Mouse (Mus musculus): ENCODE results near the gene Thoc5.

The Thoc5 gene

DNA sequence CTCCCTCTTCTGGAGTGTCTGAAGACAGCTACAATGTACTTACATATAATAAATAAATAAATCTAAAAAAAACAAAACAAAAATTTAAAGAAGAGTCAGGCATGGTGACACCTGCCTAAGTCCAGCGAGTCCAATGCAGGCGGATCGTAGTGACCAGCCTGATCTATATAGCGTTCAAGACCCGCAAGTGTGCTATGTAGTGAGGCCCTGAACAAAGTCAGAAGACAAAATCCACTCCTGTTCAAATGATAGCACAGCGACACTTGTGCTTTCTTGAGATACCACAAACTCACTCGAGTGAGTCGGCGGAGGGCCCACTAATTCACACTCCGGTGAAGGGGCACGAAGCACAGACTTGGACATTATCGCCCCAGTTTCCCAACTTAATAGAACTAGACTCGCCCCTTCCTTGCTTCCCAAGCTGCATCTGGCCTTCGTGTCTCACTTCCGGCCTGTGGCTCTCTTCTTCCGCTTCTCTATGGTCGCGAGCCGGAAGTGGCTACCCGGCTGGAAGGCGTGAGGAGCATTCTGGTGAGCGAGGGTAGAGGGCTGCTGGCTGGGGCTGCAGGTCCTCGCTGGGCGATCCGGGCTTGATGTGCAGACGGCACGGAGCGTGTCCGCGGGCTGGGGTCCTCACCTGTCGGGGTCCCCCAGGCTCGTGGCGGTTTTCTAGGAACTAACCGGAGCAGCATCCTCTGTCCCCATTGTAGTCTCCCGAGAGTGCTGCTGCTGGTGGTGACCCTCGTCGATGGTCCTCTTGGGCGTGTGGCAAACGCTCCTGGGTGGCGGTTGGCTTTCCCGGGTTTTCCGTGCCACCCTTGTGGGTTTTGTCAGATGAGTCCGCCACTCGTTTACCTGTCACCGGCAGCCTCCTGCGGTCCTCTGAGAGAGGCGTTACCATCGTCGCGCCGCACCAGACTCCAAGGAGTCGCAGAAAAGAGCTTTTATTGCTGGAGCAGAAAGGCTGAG, at the start of gene Thoc5:
Gene Thoc5, plus strand, starts transcription at position 473 of the 969 bp plus-strand sequence.
- DNase-seq (ENCODE audit: low spot score in 2 of 2): peak; percentile 67 to 79

DNA sequence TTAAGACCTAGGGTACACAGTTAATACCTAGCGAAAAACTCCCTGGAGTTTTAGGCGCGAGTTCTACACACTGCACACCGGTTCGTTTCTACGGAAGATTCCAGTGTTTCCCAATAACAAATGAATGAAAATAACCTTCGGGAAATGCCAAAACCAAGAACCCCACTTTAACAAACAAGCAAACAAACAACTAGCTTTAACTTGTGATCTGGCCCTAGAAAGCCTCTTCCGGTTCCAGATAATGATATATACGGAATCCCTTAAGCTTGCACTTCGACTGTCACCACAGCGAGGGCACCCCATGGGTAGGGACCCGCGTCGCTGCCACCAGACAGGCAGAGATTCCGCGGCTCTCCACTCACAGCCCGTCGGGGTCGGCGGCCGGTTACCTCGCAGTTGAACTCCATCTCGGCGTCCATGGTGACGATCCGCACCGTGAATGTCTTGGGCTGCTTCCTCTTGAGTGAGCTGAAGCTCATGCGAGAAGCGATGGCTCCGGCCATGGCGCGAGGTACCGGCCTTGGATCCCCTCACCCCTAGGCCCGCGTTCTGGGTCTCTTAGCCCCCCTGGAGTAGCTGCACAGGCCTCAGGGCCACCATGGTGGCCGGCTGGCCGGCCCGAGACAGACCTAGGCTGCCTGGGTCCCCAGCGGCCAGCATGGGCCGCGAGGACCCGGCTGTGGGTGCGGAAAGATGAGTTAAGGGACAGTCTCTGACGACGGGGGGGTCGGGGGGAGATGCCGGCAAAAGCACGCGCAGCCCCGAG, 46.5 kb upstream of the Thoc5 start:
- peak; percentile 9 to 38 for DNase-seq (ENCODE audit: low spot score in 2 of 2)

DNA sequence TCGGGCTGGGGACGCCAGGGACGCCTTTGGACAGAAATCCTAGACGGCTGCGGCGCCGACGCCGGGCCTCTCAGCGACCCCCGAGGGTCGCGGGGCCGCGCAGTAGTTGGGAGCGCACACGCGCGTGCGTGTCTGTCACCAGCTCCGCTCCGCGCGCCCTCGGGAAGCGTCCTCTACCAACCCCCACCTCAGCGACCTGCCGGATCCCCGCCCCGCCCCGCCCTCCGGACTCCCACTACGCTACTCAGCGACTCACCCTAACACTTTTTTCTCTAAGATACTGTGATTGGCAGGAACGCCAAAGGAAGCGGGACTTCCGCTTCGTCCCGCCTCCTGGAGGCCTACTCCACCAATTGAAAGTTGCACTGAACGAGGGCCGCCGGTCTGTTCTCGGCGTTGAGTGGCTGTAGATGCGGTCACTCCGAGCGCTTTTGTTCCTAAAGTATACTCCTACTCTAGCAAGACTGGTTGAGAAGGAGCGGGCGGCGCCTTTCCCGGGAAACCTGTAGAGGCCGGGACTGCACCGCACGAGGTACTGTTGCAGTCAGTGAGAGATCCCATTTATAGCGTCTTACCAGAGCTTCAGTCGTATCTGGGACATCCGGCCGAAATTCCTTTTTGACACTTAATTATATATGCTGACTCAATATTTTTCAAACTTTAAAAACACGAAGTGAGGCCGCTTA, 45.7 kb upstream of the Thoc5 start, which contains the start of gene Nf2:
Gene Nf2, minus strand, starts transcription at position 279 of the 686 bp plus-strand sequence.
- peak; percentile 98 for DNase-seq (ENCODE audit: low spot score in 2 of 2)

DNA sequence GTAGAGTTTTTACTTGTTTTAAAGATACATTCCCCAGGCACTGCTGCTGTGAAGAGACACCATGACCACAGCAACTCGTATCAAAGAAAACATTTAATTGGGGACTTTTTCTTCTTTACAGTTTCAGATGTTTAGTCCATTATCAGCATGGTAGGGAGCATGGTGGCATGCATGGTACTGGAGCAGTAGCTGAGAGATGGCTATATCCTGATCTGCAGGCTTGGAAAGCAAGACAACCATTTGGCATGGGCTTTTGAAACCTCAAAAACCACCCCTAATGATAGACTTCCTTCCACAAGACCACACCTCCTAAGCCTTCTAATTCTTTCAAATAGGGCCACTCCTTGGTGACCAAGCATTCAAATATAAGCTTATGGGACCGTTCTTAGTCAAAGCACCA, 44.7 kb upstream of the Thoc5 start:
- DNase-seq (ENCODE audit: low spot score in 2 of 2): no peak

DNA sequence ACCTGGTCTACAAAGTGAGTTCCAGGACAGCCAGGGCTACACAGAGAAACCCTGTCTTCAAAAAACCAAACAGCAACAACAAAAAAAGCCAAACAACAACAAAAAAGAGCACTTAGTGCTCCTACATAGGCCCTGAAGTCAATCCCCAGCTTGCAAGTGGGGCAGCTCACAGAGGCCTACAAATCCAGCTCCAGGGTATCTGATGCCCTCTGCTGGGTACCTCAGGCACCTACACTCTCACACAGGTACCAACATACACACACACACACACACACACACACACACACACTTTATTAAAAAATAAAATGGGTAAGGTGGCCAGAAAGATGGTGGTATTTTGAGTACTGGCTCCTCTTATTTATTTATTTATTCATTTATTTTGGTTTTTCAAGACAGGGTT, 42.1 kb upstream of the Thoc5 start:
- DNase-seq (ENCODE audit: low spot score in 2 of 2): no peak

DNA sequence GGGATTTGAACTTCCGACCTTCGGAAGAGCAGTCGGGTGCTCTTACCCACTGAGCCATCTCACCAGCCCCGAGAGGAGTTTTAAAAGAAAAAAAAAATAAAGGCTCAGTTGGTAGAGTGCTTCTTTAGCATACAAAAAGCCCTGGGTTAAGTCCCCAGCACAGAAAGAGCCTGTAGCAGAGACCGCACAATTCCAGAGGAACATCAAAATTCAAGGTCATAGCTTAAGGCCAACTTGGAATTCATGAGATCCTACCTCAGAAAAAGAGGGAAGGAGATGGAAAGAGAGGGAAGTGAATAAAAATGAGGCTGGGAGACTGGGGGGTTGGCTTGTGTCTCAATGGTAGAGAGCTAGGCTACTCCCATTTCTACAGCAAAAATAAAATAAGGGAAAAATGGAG, 40.9 kb upstream of the Thoc5 start:
- no peak for DNase-seq (ENCODE audit: low spot score in 2 of 2)

DNA sequence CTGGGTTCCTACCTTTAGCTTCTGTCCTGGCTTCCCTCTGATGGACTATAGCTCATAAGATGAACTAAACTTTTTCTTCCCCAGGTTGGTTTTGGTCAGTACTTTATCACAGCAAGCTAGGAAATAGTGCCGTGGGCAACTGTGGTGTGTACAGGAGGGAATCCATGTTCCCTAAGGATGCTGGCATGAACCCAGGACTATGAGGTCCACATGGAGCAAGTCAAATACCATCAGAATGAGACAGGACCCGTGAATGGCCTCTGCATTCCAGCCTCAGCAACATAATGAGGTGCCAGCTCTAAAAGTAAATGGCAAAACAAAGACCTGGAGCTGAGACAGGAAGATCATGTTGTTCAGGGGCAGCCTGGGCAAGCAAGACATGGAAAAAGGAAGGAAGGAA, 36.7 kb upstream of the Thoc5 start:
- DNase-seq (ENCODE audit: low spot score in 2 of 2): no peak

DNA sequence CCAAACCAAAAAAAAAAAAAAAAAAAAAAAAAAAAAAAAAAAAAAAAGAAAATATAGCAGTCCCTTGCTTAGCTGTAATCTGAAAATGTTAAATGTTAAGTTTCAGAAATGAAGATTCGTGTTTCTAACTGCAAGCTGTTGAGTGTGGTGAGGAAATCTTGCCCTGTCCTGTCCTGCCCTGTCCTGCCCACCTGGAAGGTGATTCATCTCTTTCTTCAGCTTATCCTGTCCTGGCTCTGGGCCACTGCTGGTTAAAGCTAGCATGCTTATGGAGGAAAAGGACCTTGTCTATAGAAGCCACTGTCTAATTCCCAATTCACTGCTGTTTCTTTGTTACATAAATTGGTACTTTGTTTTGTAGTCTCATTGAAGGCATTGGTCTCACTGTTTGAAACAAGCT, 34.1 kb upstream of the Thoc5 start:
- DNase-seq (ENCODE audit: low spot score in 2 of 2): no peak

DNA sequence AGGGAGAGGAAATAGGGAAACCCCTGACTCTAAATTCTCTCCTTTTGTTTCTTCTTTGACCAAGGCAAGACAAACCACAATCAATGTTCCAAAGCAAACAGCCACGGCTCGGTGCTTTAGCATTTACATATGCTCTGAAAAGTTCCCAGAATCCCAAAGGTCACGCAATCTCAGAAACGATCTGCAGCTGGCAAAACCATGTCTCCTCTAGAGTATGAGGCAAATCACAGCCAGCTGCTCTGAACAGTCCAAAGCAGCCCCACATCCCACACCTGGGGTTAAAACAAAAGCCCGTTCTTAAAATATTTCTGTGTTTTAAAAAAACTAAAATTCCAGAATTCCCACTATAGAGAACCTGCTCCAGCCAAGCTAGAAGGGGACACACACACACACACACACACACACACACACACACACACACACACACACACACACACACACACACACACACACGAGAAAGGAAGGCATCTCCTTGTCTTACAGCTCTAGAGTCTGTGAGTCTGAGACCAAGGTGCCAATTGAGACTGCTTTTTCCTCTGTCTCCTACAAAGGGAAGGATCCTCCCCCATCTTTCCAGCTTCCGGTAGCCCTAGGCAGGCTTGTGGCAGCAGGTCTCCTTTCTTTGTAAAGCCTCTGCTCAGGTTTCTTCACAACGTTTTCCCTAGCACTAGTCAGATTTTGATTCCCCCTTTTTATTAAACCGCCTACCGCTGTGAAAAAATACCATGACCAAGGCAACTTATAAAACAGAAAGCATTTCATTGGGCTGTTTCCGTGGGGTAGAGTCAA, 33.1 kb upstream of the Thoc5 start:
- no peak for DNase-seq (ENCODE audit: low spot score in 2 of 2)

DNA sequence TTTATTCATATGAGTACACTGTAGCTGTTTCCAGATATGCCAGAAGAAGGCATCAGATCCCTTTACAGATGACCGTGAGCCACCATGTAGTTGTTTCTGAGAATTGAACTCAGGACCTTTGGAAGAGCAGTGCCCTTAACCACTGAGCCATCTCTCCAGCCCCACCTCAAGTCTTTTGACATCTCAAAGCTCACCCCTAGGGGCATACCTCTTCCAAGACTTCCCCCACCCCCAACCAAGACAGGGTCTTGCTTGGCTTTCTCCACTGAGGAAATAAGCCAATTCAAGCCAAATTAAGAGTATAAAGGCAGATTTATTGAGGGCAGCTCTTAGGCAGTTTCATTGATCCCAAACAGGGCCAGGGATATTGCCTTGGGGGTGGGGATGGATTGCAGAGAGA, 32.4 kb upstream of the Thoc5 start:
- no peak for DNase-seq (ENCODE audit: low spot score in 2 of 2)

DNA sequence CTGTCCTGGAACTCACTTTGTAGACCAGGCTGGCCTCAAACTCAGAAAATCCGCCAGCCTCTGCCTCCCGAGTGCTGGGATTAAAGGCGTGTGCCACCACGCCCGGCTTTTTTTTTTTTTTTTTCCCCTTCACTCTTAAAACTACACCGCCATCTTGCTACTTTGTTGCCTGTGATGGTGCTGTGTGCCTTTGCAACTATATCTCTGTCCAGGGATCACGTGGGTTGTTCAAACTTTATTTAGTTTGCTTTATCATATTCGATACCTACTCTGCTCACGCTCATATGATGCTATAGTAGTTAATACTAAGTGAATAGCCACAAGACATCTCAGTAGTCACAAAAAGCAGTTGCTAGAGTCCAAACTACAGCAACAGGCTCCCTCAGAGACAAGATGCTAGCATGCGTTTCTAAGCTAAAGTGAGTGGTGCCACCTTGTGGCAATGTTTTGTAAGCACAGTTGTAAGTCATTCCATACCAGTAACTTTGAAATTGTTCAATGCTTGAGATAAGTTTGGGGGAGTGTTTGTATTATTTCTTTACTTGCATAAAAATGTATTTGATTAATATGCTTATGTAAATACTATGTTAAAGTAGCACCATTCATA, 29.4 kb upstream of the Thoc5 start:
- DNase-seq (ENCODE audit: low spot score in 2 of 2): peak in 1 of 2 experiments; percentile 61

DNA sequence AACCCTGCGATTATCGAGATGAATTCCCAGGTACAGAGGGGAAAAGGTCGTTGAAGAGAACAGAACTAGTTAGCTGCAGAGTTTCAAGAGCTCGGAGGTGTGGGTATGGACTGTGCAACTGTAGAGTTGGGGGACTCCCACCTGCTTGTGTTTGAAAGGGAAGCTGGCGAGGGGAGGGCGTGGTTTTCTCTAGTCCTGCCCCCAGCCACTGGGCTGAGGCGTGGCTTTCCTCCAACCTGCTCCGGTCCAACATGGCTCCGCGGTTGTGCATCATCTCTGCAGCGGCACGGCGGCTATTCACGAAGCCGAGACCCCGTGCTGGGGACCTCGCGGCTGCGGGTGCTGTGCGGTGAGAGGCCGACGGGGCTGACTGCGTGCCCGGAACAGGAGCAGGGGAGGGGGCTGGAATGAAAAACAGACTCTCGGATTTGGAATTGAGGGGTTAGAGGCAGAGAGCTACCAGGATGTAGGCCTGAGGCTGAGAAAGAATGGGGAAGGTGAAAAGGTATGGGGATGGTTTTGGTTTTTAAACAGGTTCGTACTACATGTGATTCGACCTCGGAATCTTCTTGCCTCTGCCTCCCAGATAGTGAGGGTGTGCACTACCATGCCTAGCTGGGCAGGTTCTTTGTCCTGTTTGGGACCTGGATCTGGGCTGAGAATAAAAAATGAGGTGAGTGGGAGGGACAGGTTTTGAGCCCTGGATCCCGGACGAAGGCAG, 21.2 kb upstream of the Thoc5 start, which contains the start of gene Nipsnap1:
Gene Nipsnap1, plus strand, starts transcription at position 197 of the 721 bp plus-strand sequence.
- DNase-seq (ENCODE audit: low spot score in 2 of 2): peak; percentile 60 to 76

DNA sequence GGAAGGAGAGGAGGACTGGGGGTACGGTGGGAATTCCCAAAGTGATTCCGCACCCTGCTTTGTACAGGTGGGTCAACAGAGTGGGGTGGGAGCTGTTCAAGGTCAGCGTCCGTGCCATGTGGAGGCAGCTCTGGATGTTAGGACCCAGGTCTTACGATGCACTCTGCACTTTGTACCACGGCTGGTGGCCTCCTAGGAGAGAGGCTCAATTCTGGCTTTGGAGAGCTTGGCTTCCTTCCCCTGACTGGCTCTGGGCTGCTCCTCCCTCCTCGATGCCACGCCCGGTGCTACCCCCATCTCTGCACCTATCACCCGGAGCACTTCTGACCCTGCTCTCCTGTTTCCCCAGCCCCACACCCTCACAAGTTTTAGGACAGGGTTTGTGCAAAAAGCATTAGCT, 20.6 kb upstream of the Thoc5 start:
- no peak for DNase-seq (ENCODE audit: low spot score in 2 of 2)

DNA sequence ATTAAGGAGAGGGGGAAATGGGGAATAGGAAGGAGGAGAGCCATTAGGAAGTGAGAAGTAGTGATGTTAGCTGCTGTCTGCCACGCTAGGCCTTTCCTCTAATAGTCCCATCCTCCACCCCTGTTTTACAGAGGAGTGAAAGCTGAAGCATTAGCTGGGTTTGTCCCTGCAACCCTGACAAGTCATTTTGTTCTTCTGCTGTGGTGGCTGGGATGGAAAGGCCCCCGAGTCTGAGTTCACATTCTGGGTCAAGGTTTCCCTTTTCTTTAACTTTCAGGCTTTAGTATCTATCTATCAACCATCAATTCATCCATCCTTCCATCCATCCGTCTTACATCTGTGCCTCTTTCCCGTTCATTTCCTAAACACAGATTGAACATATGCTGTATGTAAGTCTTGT, 14.0 kb upstream of the Thoc5 start:
- DNase-seq (ENCODE audit: low spot score in 2 of 2): no peak

DNA sequence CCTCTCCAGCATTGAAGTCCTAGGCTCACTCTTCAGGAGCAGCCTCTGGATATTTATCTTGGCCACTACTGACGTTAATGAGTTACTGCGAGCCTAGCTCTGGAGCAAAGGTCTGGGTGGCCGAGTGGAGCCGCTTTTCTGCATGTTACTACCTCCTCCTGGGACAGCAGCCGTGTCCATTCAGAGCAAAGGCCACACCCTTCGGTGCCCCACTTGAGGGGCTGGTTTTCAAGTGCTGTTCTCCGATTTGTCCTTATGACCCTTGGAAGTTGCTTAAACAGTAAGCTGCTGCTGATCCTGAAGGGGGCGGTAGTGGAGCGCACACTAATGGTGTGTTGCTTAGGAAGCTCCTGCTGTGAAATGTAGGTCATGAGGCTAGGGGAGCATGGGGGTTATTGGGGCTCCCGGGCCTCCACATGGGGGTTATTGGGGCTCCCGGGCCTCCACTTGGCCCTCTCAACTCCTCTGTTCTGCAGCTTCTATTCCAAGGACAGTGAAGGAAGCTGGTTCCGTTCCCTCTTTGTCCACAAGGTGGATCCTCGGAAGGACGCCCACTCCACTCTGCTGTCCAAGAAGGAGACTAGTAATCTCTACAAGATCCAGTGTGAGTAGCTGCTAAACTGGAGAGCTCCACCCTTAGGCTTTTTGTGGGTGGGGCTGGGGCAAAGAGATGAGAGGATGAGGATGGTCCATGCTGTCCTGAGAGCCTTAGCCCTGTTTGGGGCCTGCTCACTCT, 12.1 kb upstream of the Thoc5 start:
- no peak for DNase-seq (ENCODE audit: low spot score in 2 of 2)

DNA sequence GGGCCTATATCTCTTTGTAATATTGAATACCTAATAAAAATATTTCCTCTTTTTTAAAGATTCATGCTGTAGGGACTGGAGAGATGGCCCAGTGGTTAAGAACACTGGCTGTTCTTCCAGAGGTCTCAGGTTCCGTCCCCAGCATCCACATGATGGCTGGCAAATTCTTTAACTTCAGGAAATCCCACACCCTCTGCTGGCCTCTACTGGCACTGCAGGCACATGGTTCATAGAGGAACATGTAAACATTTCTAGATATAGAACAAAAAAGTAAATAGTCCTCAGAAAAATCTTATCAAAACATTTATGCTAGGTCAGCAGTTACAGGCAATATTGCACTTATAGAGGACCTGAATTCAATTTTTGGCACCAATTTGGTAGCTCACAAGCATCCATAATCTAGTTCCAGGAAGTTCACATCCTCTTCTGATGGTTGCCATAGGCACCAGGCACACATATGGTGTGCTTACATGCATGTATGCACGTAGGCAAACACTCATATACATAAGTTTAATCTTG, 9.7 kb upstream of the Thoc5 start:
- DNase-seq (ENCODE audit: low spot score in 2 of 2): no peak

DNA sequence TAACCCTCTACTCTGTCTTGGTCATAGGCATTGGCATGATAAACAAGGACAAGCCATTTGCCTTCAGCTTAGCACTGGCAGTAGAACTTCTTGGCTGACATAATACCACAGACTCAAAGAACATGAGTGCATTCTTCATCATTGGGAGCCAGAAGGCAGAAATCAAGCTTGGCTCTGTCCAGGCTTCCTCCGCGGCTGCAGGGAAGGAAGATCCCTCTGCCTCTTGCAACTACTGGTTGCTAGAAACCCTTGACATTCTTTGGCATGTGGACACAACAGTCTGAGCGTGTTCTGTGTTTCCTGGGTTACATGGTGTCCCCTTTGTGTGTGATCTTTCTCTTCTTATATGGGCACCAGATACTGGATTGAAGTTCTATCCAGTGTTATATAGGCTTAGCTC, 8.1 kb upstream of the Thoc5 start:
- no peak for DNase-seq (ENCODE audit: low spot score in 2 of 2)

DNA sequence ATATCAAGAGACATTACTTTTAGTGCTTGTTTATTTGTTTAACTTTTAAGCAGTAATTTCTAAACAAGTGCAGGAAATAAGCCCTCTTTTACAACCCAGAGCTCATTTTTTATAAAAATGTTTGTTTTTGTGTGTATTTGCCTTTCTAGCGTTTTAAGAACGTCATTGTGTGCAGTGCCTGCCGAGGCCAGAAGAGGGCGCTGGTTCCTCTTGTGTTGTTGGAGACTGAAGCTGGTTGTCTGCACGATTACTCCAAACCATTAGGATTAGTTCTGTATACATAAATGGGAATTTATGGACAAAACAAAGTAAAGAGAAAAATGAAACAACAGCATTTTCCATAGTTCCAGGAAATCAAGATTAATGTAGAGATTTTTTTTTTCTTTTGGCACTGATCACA, 5.3 kb downstream of the Thoc5 start:
- DNase-seq (ENCODE audit: low spot score in 2 of 2): no peak

DNA sequence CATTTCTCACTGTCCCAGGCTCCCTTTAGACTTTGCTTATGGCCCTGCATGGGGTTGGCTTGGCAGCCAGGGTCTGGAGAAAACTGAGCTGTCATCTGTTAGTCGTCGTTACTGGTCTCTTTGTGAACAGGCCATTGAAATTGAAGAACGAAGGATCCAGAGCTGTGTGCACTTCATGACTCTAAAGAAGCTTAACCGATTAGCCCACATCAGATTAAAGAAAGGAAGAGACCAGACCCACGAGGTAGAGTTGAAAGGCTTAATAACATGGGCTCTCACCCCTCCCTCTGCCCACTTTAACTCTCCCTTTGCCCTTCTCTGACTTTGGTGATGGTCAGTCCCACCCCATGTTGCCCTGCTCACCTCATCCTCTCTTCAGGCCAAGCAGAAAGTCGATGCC, 6.8 kb downstream of the Thoc5 start:
- DNase-seq (ENCODE audit: low spot score in 2 of 2): no peak
